ENCODE assay signal across 14 mouse cellular contexts in genomic region chr3:37753148-37753547, GRCm38 (mm10).
"Had no signal": no experiment of that assay in that cellular context is flagged by ENCODE, and none has a peak within 500 bp of the region (broad histone marks: within the 10 kb centered on the region; RNA-seq: fewer than 3 reads in every experiment).

No protein-coding gene starts in this region.

- H3K4me3 ChIP-seq: kidney, embryonic 15.5 days; limb, embryonic 13.5 days; liver, embryonic 15.5 days; megakaryocyte, embryonic 14.5 days; midbrain, embryonic 15.5 days; neural tube, embryonic 13.5 days had no signal

- H3K4me2 ChIP-seq: kidney, embryonic 15.5 days; limb, embryonic 13.5 days; liver, embryonic 15.5 days; midbrain, embryonic 11.5 days; midbrain, embryonic 15.5 days; neural tube, embryonic 13.5 days had no signal

- H3K27me3 ChIP-seq: kidney, embryonic 15.5 days; limb, embryonic 13.5 days; liver, embryonic 15.5 days; megakaryocyte, embryonic 14.5 days; midbrain, embryonic 15.5 days; neural tube, embryonic 13.5 days had no signal

- ATAC-seq: midbrain, embryonic 15.5 days had no signal

- H3K9ac ChIP-seq: kidney, embryonic 15.5 days; limb, embryonic 13.5 days; liver, embryonic 15.5 days; midbrain, embryonic 15.5 days; neural tube, embryonic 13.5 days had no signal

- H3K36me3 ChIP-seq: kidney, embryonic 15.5 days; limb, embryonic 13.5 days; liver, embryonic 15.5 days; midbrain, embryonic 15.5 days; neural tube, embryonic 13.5 days had no signal

- H3K27ac ChIP-seq: kidney, embryonic 15.5 days; limb, embryonic 13.5 days; liver, embryonic 15.5 days; macrophage; midbrain, embryonic 15.5 days; neural tube, embryonic 13.5 days had no signal

- H3K9me3 ChIP-seq: kidney, embryonic 15.5 days; liver, embryonic 15.5 days; megakaryocyte, embryonic 14.5 days; midbrain, embryonic 15.5 days had no signal

- DNase-seq: kidney, postnatal 25 days; layer of hippocampus, adult 9-11 months; layer of hippocampus, postnatal 36 days; lung, adult 2 months; lung, postnatal 10 days; right cerebral cortex, postnatal 14 days had no signal
